Mouse (Mus musculus): Measurements from ENCODE around the gene Plk1.

DNA sequence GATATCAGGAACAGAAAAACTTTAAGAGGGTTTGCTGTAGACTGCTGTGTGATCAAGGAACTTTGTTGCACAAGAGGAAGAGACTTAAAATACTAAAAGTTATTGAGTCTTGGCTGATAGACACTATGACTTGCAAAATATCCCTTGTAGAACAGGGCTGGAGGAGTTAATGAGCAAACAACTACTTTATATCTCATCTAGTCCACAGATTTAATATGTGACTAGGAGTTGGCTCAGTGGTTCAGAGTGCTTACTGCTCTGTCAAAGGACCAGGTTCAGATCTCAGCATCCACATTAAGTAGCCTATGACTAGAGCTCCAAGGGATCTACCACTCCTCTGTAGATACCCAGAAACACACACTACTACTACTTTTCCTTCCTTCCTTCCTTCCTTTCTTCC lies 22.2 kb upstream of the Plk1 start:
- TF ChIP-seq CTCF (IDR thresholded peaks at IDR 0.05; ENCODE audit: low read depth, low read length) (no peak), POLR2A (IDR thresholded peaks at IDR 0.05; ENCODE audit: borderline replicate concordance, low read depth, low read length) (no peak)
